Mouse (Mus musculus): ENCODE data around the gene Mapkapk2.
A peak's percentile ranks its signal among the peaks of the same experiment; 100 is the strongest.

Mapkapk2 gene

GRCm38 (mm10) chr1:131112576-131112975 is 14.9 kb upstream of the Mapkapk2 start:
- DNase-seq (ENCODE audit: low read depth in 2 of 2, low spot score in 2 of 2), result no peak

DNA sequence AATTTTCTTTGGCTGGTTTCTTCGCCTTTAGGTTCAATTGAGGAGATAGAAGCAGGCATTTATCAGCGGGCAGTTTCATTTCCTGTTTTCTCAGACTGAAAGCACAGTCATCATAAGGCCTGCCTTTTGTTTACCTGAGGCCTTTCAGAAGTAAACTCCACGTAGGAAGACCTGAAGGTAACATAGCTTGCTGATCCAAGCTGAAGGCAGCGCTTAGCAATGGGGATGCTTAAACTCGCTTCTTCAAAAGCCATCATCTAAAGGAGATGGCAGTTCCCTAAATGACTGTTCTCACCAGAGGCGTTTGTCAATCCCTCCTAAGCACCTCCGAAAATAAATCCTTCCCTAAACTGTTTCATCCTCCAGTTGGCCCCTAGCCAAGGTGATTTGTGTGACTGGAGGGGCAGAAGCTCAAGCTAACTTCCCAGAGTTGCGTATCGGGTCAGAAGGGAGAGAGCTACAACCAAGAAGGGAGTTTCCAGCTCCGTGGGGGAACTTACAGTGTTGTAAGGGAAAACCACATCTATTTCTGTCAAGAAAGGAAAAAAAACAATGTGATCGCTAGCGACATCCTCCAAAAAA is 13.0 kb upstream of the Mapkapk2 start:
- DNase-seq (ENCODE audit: low read depth in 2 of 2, low spot score in 2 of 2), result no peak

GRCm38 (mm10) chr1:131107575-131108308 is 10.1 kb upstream of the Mapkapk2 start:
- no peak for DNase-seq (ENCODE audit: low read depth in 2 of 2, low spot score in 2 of 2)

GRCm38 (mm10) chr1:131103776-131104424 is 6.3 kb upstream of the Mapkapk2 start:
- DNase-seq (ENCODE audit: low read depth in 2 of 2, low spot score in 2 of 2), result no peak

GRCm38 (mm10) chr1:131100808-131101207 is 3.2 kb upstream of the Mapkapk2 start:
- no peak for DNase-seq (ENCODE audit: low read depth in 2 of 2, low spot score in 2 of 2)

- peak; percentile 42 to 52 for DNase-seq (ENCODE audit: low read depth in 2 of 2, low spot score in 2 of 2)
Measured at GRCm38 (mm10) chr1:131096803-131097699, 575 bp downstream of the Mapkapk2 start.

- DNase-seq (ENCODE audit: low read depth in 2 of 2, low spot score in 2 of 2), result no peak
Measured at GRCm38 (mm10) chr1:131096132-131096695, 1.4 kb downstream of the Mapkapk2 start.

- no peak for DNase-seq (ENCODE audit: low read depth in 2 of 2, low spot score in 2 of 2)
Measured at GRCm38 (mm10) chr1:131095574-131095973, 2.1 kb downstream of the Mapkapk2 start.

DNA sequence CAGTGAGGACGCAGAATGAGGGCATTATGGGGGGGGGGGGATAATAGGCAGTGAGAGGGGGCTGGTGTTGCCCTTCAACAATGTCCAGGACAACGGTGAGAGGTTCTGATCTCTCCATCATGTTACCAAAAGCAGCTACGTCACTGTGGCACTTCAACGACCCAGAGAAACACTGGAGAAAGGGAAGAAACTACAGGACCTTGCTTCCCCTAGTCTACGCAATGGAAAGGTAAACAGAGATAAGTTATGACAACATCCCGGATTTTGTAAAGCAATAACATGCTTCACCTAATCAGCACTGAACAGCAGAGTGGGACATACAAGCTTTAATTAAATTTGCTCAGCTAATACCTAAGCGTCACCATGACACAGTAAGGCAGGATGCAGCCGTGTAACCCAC is 3.7 kb downstream of the Mapkapk2 start:
- no peak for DNase-seq (ENCODE audit: low read depth in 2 of 2, low spot score in 2 of 2)

- DNase-seq (ENCODE audit: low read depth in 2 of 2, low spot score in 2 of 2), result no peak
Measured at GRCm38 (mm10) chr1:131092846-131093245, 4.8 kb downstream of the Mapkapk2 start.

DNA sequence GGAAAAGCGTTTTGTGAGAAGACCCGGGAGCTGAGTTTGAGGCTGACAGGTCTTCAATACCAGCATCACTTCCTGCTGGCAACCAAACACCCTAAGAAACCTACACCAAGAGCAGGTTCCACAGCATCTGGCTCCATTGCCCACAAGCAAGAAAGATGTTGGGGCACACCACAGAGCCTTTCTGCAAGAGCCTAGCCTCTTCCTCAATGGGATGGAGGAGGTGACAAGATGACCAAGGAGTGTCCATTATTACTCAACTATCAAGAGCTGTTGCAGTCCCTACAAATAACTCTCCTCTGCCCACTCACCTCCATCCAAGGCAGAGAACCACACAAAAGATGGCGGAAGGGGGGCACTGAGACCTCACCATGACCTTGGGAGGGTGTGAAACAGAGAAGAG is 5.5 kb downstream of the Mapkapk2 start:
- DNase-seq (ENCODE audit: low read depth in 2 of 2, low spot score in 2 of 2), result no peak

DNA sequence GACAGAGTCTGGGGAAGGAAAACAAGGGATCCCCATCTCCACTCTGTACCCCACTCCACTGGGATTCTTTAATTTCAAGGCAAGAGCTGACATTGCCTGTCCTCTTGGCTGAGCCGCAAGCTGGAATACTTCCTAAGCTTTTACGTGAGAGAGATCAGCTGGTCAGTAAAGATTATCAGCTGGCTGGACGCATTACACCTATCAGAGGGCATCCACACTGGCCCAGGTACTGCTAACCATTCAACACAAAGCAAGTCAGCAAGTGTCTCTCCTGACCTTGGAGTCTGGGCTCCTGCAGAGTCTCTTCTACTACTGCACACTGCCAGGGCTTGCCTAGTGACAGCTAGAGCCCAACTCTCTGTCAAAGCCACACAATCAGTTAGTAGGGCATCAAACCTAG is 6.1 kb downstream of the Mapkapk2 start:
- no peak for DNase-seq (ENCODE audit: low read depth in 2 of 2, low spot score in 2 of 2)

DNA sequence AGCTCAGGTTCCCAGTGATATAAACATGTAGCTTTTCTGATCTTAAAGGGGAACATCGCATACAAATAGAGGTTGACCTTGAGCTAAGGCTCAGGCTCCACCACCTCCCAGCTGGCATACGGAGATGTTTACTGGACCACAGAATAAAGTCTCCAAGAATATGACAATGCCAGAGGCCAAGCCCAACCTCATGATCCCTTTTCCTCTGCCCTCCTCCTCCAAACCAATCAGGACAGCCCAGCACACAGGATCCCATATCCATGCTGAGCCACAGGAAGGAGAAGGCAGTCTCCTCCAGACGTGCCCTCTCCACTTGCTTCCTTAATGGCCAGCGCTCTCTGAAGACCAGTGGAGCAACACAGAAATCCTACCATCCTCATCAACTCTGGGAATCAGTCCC is 6.7 kb downstream of the Mapkapk2 start:
- DNase-seq (ENCODE audit: low read depth in 2 of 2, low spot score in 2 of 2), result no peak

DNA sequence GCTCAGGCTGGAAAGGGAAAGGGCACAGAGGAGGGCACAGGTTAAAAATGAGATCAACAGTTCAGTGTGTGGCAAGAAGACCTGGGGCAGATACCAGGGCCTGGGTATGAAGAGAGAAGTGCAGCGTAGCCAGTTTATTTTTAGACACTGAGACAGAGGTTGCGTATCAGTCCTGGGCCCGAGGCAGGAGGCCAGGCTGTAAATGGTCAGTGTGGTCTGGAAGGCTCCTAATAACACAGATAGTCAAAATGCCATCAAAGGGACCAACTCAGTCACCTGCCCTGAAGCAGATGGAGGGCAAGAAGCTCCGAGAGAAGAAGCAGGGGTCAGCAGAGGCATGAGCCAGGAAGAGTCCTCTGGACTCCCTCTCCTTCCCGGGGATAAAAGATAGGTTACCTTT is 7.4 kb downstream of the Mapkapk2 start:
- DNase-seq (ENCODE audit: low read depth in 2 of 2, low spot score in 2 of 2), result no peak

DNA sequence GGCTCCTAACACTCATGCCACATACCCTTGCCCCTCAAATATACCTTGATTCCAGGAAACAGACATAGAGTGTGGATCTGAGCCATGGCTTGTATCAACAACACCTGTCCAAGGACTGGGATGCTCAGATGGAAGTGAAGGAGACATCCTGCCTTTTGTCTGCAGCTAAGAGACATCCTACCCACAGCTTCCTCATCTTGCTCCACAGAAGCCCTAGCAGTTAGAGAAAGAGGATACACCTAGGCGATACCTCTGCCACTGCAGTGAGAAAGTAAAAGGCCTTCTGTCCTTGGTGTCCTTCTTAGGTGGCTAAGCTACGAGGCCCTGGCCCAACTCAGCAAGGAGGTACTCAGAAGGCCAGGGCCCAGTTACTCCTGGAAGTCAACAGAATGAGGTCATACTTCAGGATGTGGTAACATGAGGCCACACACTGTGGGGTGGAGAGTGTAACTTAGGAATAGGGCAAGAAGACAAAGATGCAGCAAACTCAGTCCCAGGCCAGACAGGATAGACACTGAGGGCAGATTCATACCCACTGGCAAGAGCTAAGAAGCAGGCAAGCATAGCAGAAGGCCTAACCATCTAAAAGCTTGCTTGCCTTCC is 8.0 kb downstream of the Mapkapk2 start:
- no peak for DNase-seq (ENCODE audit: low read depth in 2 of 2, low spot score in 2 of 2)

DNA sequence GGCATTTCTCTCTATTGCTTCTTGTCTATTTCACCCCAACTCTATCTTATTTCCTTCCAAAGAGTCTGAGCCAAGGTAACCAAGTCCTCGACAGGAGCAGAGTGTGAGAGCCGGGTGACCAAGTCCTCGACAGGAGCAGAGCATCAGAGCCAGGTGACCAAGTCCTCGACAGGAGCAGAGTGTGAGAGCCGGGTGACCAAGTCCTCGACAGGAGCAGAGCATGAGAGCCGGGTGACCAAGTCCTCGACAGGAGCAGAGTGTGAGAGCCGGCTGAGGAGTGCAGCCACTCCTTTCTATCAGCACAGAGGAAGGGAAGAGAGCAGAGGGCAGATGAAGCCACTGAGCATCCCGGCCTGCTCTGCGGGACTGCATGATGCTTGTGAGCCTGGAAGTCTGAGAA is 9.1 kb downstream of the Mapkapk2 start:
- DNase-seq (ENCODE audit: low read depth in 2 of 2, low spot score in 2 of 2), result no peak

DNA sequence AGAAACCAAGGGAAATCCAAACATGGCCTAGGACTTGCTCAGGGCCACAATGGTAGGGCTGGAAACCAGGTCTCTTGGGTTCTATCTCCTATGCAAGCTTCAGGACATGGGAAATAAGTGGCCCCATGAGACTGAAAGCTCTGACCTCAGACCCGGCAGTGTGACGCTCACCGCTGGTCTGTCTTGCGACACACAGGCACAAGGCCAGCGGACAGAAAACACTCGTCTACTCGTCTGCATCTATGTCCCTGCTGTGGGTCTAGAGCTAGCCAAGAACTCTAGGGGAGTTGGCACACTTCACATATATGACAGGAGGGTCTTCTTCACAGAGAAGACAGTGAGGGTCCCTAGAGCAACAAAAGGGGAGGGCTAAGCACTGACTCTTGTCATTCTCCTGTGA is 10.7 kb downstream of the Mapkapk2 start:
- DNase-seq (ENCODE audit: low read depth in 2 of 2, low spot score in 2 of 2), result no peak

DNA sequence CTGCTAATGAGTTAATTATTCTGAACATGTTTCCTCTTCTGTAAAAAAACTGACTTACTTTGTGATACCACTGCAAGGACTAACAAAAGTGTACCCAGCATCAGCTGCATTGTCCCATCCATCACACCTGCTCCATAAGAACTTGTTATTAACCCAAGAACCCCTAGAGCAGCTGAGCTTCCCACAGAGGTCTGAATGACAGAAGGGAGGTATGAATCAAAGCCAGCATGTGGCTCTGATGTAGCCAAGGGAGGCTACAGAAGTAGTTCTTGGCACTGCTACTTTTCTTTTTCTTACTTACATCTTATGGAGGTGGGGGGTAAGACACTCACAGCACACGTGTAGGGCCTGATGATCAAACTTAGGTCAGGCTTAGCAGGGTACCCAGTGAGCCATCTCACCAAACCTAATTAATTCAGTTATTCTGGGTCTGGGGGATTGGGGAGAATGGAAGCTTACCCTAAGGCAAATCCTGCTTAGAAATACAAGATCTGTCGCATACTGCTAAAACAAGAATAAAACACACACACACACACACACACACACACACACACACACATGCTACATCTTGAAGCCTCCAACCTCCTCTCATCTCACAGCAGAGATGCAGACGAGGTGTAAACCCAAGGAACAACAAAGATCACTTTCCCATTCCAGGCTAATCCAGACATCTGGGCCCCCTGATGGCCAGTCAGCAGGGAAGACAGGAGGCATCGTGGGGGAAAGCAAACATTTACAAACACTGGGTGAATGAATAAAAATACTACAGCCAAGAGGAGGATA is 11.5 kb downstream of the Mapkapk2 start:
- no peak for DNase-seq (ENCODE audit: low read depth in 2 of 2, low spot score in 2 of 2)

- no peak for DNase-seq (ENCODE audit: low read depth in 2 of 2, low spot score in 2 of 2)
Measured at GRCm38 (mm10) chr1:131085272-131085671, 12.4 kb downstream of the Mapkapk2 start.

- DNase-seq (ENCODE audit: low read depth in 2 of 2, low spot score in 2 of 2), result no peak
Measured at GRCm38 (mm10) chr1:131084289-131084688, 13.3 kb downstream of the Mapkapk2 start.

All from CD8-positive naive resting alpha-beta T cell, adult 2 months (primary cell).